Mouse (Mus musculus) naive thymus-derived CD4-positive, alpha-beta T cell, adult 5 months (primary cell): ENCODE measurements around the gene Dpp7. TPM values are rescaled to one million over a fixed set of nuclear protein-coding genes. Genes with fewer than 3 reads are reported as not detected.

ENCODE experiments used
- polyA plus RNA-seq: library from polyadenylated mRNA; unstranded; fragments of 100-300 nt; shearing (Covaris generic); gene quantifications from one replicate; pipeline ENCODE4 v1.2.1, GENCODE M21; 2017

Gene Dpp7
- 6.7 TPM for polyA plus RNA-seq

GRCm38 (mm10) chr2:25356208-25357079 is at the start of gene Dpp7:
Dpp7 (minus strand) TSS chr2:25356359.

GRCm38 (mm10) chr2:25399051-25399450 is 42.9 kb upstream of the Dpp7 start, which contains the start of gene Npdc1:
Npdc1 (plus strand) TSS chr2:25399351.

GRCm38 (mm10) chr2:25395721-25396596 is 39.8 kb upstream of the Dpp7 start, which contains the start of gene Entpd2:
Entpd2 (plus strand) TSS chr2:25395874.

GRCm38 (mm10) chr2:25371764-25372643 is 15.8 kb upstream of the Dpp7 start, which contains the start of gene Sapcd2:
Sapcd2 (plus strand) TSS chr2:25372321.

DNA sequence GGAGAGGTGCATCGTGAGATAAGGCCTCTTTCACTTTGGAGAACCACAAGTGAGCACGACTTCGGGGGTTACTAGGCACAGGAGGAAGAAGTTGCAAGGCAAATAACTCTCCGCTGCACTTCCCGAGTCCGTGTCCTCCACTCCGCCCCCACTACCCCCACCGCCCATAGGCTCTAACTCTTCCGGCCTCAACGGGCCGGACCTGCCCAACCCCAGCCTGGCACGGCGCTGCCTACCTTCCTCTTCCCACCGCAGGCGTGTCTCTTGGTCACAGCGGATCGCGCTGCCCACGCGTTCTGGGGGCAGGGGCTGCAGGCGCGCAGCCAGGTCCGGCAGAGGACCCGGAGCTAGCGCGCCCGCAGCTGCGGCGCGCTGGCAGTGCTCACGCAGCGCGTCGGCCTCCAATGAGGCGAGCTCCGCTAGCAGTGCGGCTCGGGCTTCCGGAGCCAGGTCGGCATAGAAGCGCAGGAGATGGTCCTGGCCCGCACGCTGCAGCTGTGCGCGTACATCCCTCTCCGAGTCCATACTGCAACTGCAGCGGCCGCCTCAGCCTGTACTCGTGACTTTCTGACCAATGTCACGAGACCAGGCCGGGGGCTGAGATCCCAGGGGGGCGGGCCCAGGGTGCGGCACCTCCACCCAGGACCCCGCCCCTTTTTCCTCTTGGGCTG is 9.1 kb upstream of the Dpp7 start, which contains the start of gene Uap1l1:
TSS of gene Uap1l1 (minus strand) at position 592 of the 671 bp plus-strand sequence.

GRCm38 (mm10) chr2:25332286-25333160 is 23.6 kb downstream of the Dpp7 start, which contains the start of gene Man1b1:
Man1b1 (plus strand) TSS chr2:25332338.

GRCm38 (mm10) chr2:25318971-25319773 is 37.0 kb downstream of the Dpp7 start, which contains the start of gene Grin1:
Grin1 (minus strand) TSS chr2:25319187.

Other genes starting within 250 kb of the Dpp7 start
- 3.0 TPM for gene Nrarp, start 175.6 kb downstream of the Dpp7 start, polyA plus RNA-seq
- gene Tor4a, start 159.5 kb downstream of the Dpp7 start, polyA plus RNA-seq = 20.7 TPM
- gene Nelfb, start 144.9 kb downstream of the Dpp7 start, polyA plus RNA-seq = 97.1 TPM
- gene Stpg3, start 141.7 kb downstream of the Dpp7 start, polyA plus RNA-seq = not detected
- gene Fam166a, start 137.6 kb downstream of the Dpp7 start, polyA plus RNA-seq = not detected
- gene Tubb4b, start 131.7 kb downstream of the Dpp7 start, polyA plus RNA-seq = 99.9 TPM
- gene Slc34a3, start 122.0 kb downstream of the Dpp7 start, polyA plus RNA-seq = not detected
- gene Rnf224, start 119.6 kb downstream of the Dpp7 start, polyA plus RNA-seq = not detected
- 0.37 TPM for gene Rnf208, start 114.1 kb downstream of the Dpp7 start, polyA plus RNA-seq
- gene Cysrt1, start 113.9 kb downstream of the Dpp7 start, polyA plus RNA-seq = not detected
- 9.7 TPM for gene AL732309.1, start 109.5 kb downstream of the Dpp7 start, polyA plus RNA-seq
- 26.6 TPM for gene Tmem203, start 100.9 kb downstream of the Dpp7 start, polyA plus RNA-seq
- gene Tprn, start 93.7 kb downstream of the Dpp7 start, polyA plus RNA-seq = 24.1 TPM
- 81.2 TPM for gene Ssna1, start 83.9 kb downstream of the Dpp7 start, polyA plus RNA-seq
- gene Anapc2, start 83.9 kb downstream of the Dpp7 start, polyA plus RNA-seq = 101 TPM
- not detected for gene Tmem210, start 68.2 kb downstream of the Dpp7 start, polyA plus RNA-seq
- gene Lrrc26, start 66.4 kb downstream of the Dpp7 start, polyA plus RNA-seq = not detected
- gene Grin1, start 37.2 kb downstream of the Dpp7 start, polyA plus RNA-seq = not detected
- gene Man1b1, start 24.0 kb downstream of the Dpp7 start, polyA plus RNA-seq = 26.7 TPM
- 14.2 TPM for gene Uap1l1, start 9.3 kb upstream of the Dpp7 start, polyA plus RNA-seq
- not detected for gene Sapcd2, start 16.0 kb upstream of the Dpp7 start, polyA plus RNA-seq
- not detected for gene Entpd2, start 39.5 kb upstream of the Dpp7 start, polyA plus RNA-seq
- gene Npdc1, start 43.0 kb upstream of the Dpp7 start, polyA plus RNA-seq = 0.47 TPM
- not detected for gene Fut7, start 66.9 kb upstream of the Dpp7 start, polyA plus RNA-seq
- 44.9 TPM for gene Abca2, start 72.3 kb upstream of the Dpp7 start, polyA plus RNA-seq
- 5.1 TPM for gene Clic3, start 100.5 kb upstream of the Dpp7 start, polyA plus RNA-seq
- 74.5 TPM for gene Paxx, start 104.7 kb upstream of the Dpp7 start, polyA plus RNA-seq
- gene Ptgds, start 113.7 kb upstream of the Dpp7 start, polyA plus RNA-seq = not detected
- gene Lcn12, start 137.6 kb upstream of the Dpp7 start, polyA plus RNA-seq = not detected
- gene Fbxw5, start 144.4 kb upstream of the Dpp7 start, polyA plus RNA-seq = 82.7 TPM
- gene C8g, start 145.4 kb upstream of the Dpp7 start, polyA plus RNA-seq = 5.6 TPM
- gene Traf2, start 190.6 kb upstream of the Dpp7 start, polyA plus RNA-seq = 61.5 TPM
- 170 TPM for gene Edf1, start 201.5 kb upstream of the Dpp7 start, polyA plus RNA-seq
- 1.4 TPM for gene Mamdc4, start 218.5 kb upstream of the Dpp7 start, polyA plus RNA-seq
- 55.4 TPM for gene Phpt1, start 218.9 kb upstream of the Dpp7 start, polyA plus RNA-seq
- gene Ajm1, start 225.4 kb upstream of the Dpp7 start, polyA plus RNA-seq = 0.17 TPM